Mouse (Mus musculus) heart, embryonic 10.5 days (tissue): Measurements from ENCODE around the gene Olfr1356. TPM values are rescaled to one million over a fixed set of nuclear protein-coding genes. Genes with fewer than 3 reads are reported as not detected.
"Not testable (repeated sequence)": the region's sequence is repeated elsewhere in the genome, so short reads cannot be mapped to it uniquely, and the experiment has no call there.

Experiments used
- DNase-seq: peaks from one replicate; pipeline ENCODE4 v3.0.0-alpha.2; 2017; ENCODE audit warnings: low spot score
- H3K27ac ChIP-seq: fragments of 300-500 bp; sonication (generic); 2 replicates; pipeline ENCODE4 v1.5.1; 2016; ENCODE audit warnings: mild to moderate bottlenecking
- H3K27me3 ChIP-seq: fragments of 300-500 bp; sonication (generic); 2 replicates; pipeline ENCODE4 v1.6.1; 2016; ENCODE audit warnings: mild to moderate bottlenecking; ENCODE audit not compliant: poor library complexity, insufficient read depth, severe bottlenecking
- H3K36me3 ChIP-seq: fragments of 300-500 bp; sonication (generic); 2 replicates; pipeline ENCODE4 v1.6.1; 2016; ENCODE audit warnings: mild to moderate bottlenecking, moderate library complexity
- H3K4me1 ChIP-seq: fragments of 300-500 bp; sonication (generic); 2 replicates; pipeline ENCODE4 v1.6.1; 2016; ENCODE audit warnings: mild to moderate bottlenecking
- H3K4me3 ChIP-seq: fragments of 300-500 bp; sonication (generic); 2 replicates; pipeline ENCODE4 v1.5.1; 2016; ENCODE audit warnings: mild to moderate bottlenecking, moderate library complexity
- H3K9me3 ChIP-seq: fragments of 300-500 bp; sonication (generic); 2 replicates; pipeline ENCODE4 v1.6.1; 2016; ENCODE audit warnings: mild to moderate bottlenecking, moderate library complexity
- WGBS: fragments of 180-500 bp; shearing (Covaris S2); methylation state at CpG from one replicate; pipeline ENCODE4 v1.1.7; 2016; 5-methylcytosine and 5-hydroxymethylcytosine counted together
- polyA plus RNA-seq: library from polyadenylated mRNA; unstranded; fragments of >200 nt; fragmentation: Nextera tagmentation; extraction: Ambion mirVana; gene quantifications from 2 replicates; pipeline ENCODE4 v1.2.1, GENCODE M21; 2016

The Olfr1356 gene
- not detected in 2 replicates for polyA plus RNA-seq

- DNase-seq = no peak
- no peak within 1 kb of the TSS for H3K27ac ChIP-seq
- no peak within 1 kb of the TSS for H3K4me3 ChIP-seq
- H3K36me3 ChIP-seq = no peaks in the 10 kb centered on the region
- WGBS = 77% methylated on average over 2 of the region's 2 CpGs
- no peaks in the 10 kb centered on the region for H3K27me3 ChIP-seq
- no peaks in the 10 kb centered on the region for H3K4me1 ChIP-seq
- no peaks in the 10 kb centered on the region for H3K9me3 ChIP-seq
Measured at GRCm38 (mm10) chr10:78852066-78852465, at the start of gene Olfr1356. Gene Olfr1356 (minus strand): TSS chr10:78852166.

GRCm38 (mm10) chr10:78875240-78875639, 23.3 kb upstream of the Olfr1356 start, which contains the start of gene Olfr1355:
Gene Olfr1355 (plus strand): TSS chr10:78875540.
- Histone ChIP-seq H3K27me3 (no peaks in the 10 kb centered on the region), H3K9me3 (peaks cover 4% of the 10 kb centered on the region), H3K36me3 (no peaks in the 10 kb centered on the region), H3K27ac (no peak within 1 kb of the TSS), H3K4me1 (no peaks in the 10 kb centered on the region), H3K4me3 (no peak within 1 kb of the TSS)
- no peak for DNase-seq
- WGBS = 69% methylated on average over 2 of the region's 2 CpGs

GRCm38 (mm10) chr10:78840456-78840855, 11.5 kb downstream of the Olfr1356 start:
- H3K4me3 ChIP-seq, H3K36me3 ChIP-seq, H3K27me3 ChIP-seq, H3K27ac ChIP-seq, DNase-seq, H3K4me1 ChIP-seq, H3K9me3 ChIP-seq: not testable (repeated sequence)
- WGBS = 84% methylated on average over 12 of the region's 12 CpGs

GRCm38 (mm10) chr10:78812358-78813060, 39.5 kb downstream of the Olfr1356 start:
- Histone ChIP-seq H3K4me3 (no peak overlapping the region), H3K4me1 (no peaks in the 10 kb centered on the region), H3K9me3 (no peaks in the 10 kb centered on the region), H3K36me3 (no peaks in the 10 kb centered on the region), H3K27me3 (no peaks in the 10 kb centered on the region), H3K27ac (no peak overlapping the region)
- 67% methylated on average over 6 of the region's 6 CpGs for WGBS
- DNase-seq = no peak

- no peak for DNase-seq
- no peaks in the 10 kb centered on the region for H3K9me3 ChIP-seq
- 76% methylated on average over 2 of the region's 2 CpGs for WGBS
Measured at GRCm38 (mm10) chr10:78801449-78801848, 50.5 kb downstream of the Olfr1356 start.

More at GRCm38 (mm10) chr10:78801449-78801848, 50.5 kb downstream of the Olfr1356 start:
- Histone ChIP-seq H3K27ac (no peak overlapping the region), H3K4me1 (no peaks in the 10 kb centered on the region), H3K4me3 (no peak overlapping the region), H3K36me3 (no peaks in the 10 kb centered on the region), H3K27me3 (no peaks in the 10 kb centered on the region)

Other genes starting within 250 kb of the Olfr1356 start
- not detected in 2 replicates for gene Olfr1357, start 234.1 kb downstream of the Olfr1356 start, polyA plus RNA-seq
- gene Casp14, start 133.9 kb downstream of the Olfr1356 start, polyA plus RNA-seq = not detected in 2 replicates
- gene Ccdc105, start 99.1 kb downstream of the Olfr1356 start, polyA plus RNA-seq = not detected in 2 replicates
- gene Slc1a6, start 71.7 kb downstream of the Olfr1356 start, polyA plus RNA-seq = 0.68 and 0.76 TPM in 2 replicates
- gene Olfr1355, start 23.4 kb upstream of the Olfr1356 start, polyA plus RNA-seq = not detected in 2 replicates
- gene Olfr1354, start 61.0 kb upstream of the Olfr1356 start, polyA plus RNA-seq = not detected in 2 replicates
- gene Olfr8, start 98.5 kb upstream of the Olfr1356 start, polyA plus RNA-seq = not detected in 2 replicates
- not detected in 2 replicates for gene Olfr1353, start 111.1 kb upstream of the Olfr1356 start, polyA plus RNA-seq
- gene Olfr1352, start 128.9 kb upstream of the Olfr1356 start, polyA plus RNA-seq = not detected in 2 replicates
- not detected in 2 replicates for gene Olfr1351, start 160.3 kb upstream of the Olfr1356 start, polyA plus RNA-seq
- gene Olfr57, start 176.6 kb upstream of the Olfr1356 start, polyA plus RNA-seq = 0.17 TPM in 1 of 2 replicates, not detected in the other
- 16.2 and 19.8 TPM in 2 replicates for gene 2610008E11Rik, start 245.4 kb upstream of the Olfr1356 start, polyA plus RNA-seq